Mouse (Mus musculus) MEL (cell line): ENCODE results near the gene Mavs.

ENCODE experiments used
- CHD1 ChIP-seq: IDR thresholded peaks from 2 replicates; pipeline ENCODE4 v1.6.1; 2012; ENCODE audit warnings: low read depth, mild to moderate bottlenecking, inconsistent platforms, low read length, improper control_type of control experiment
- E2F4 ChIP-seq: IDR thresholded peaks from 2 replicates; pipeline ENCODE4 v1.6.1; 2011; ENCODE audit warnings: low read depth, low read length, improper control_type of control experiment, borderline replicate concordance
- ELF1 ChIP-seq: IDR thresholded peaks from 2 replicates; pipeline ENCODE4 v1.6.1; 2014; ENCODE audit warnings: low read depth, mild to moderate bottlenecking, inconsistent platforms, low read length, improper control_type of control experiment, moderate library complexity
- ETS1 ChIP-seq: IDR thresholded peaks from 2 replicates; pipeline ENCODE4 v1.6.1; 2012; ENCODE audit warnings: low read depth, mild to moderate bottlenecking, inconsistent platforms, low read length, improper control_type of control experiment, moderate library complexity
- GABPA ChIP-seq: IDR thresholded peaks from 2 replicates; pipeline ENCODE4 v1.6.1; 2012; ENCODE audit warnings: low read depth, mild to moderate bottlenecking, inconsistent platforms, low read length, improper control_type of control experiment, moderate library complexity
- KAT2A ChIP-seq: conservative IDR thresholded peaks from 2 replicates; pipeline ENCODE4 v1.6.1; 2012; ENCODE audit warnings: low read depth, low read length, improper control_type of control experiment, inconsistent platforms
- MAFK ChIP-seq: IDR thresholded peaks from 2 replicates; pipeline ENCODE4 v1.6.1; 2011; ENCODE audit warnings: low read depth, mild to moderate bottlenecking, low read length, improper control_type of control experiment, borderline replicate concordance
- POLR2A ChIP-seq, 2 experiments: IDR thresholded peaks; 2 replicates each; pipeline ENCODE4 v1.6.1; 2011 to 2012; ENCODE audit warnings: low read length in 2 of 2, mild to moderate bottlenecking in 2 of 2, control low read depth in 1 of 2, improper control_type of control experiment in 1 of 2, low read depth in 1 of 2, moderate library complexity in 1 of 2; ENCODE audit not compliant: control insufficient read depth in 1 of 2, insufficient read depth in 1 of 2, poor library complexity in 1 of 2
- TAL1 ChIP-seq: IDR thresholded peaks from 2 replicates; pipeline ENCODE4 v1.6.1; 2012; ENCODE audit warnings: mild to moderate bottlenecking, inconsistent platforms, low read length, moderate library complexity, mixed read lengths
- ZKSCAN1 ChIP-seq: IDR thresholded peaks from 2 replicates; pipeline ENCODE4 v1.6.1; 2012; ENCODE audit warnings: low read depth, mild to moderate bottlenecking, inconsistent platforms, low read length, improper control_type of control experiment, moderate library complexity

- 0 out of 2 replicates have a peak, but pooled peaks have one; percentile 26 for TF ChIP-seq CHD1
- TF ChIP-seq E2F4 = no peak
- TF ChIP-seq ZKSCAN1 = no peak
- no peak for TF ChIP-seq MAFK
- no peak for TF ChIP-seq KAT2A
- TF ChIP-seq ELF1 = peak; percentile 48; the same call in 1 of the 2 replicates
- peak in 1 of 2 experiments; percentile 28; a peak in 1 of 4 replicates for TF ChIP-seq POLR2A (IDR thresholded peaks at IDR 0.05; ENCODE audit: control insufficient read depth in 1 of 2, insufficient read depth in 1 of 2, low read depth in 1 of 2, low read length in 2 of 2, poor library complexity in 1 of 2)
- TF ChIP-seq ETS1 = peak; percentile 71; the same call in 1 of the 2 replicates
- no peak for TF ChIP-seq GABPA
- no peak for TF ChIP-seq TAL1
These were observed 29.1 kb downstream of the Mavs start for GRCm38 (mm10) chr2:131262680-131263670.
